Mouse (Mus musculus) left cerebral cortex, adult 11 months (tissue): Measurements from ENCODE around the gene Dgcr6.
"Not testable (repeated sequence)": the region's sequence is repeated elsewhere in the genome, so short reads cannot be mapped to it uniquely, and the experiment has no call there.

Experiments
- DNase-seq: peaks from one replicate; pipeline ENCODE4 v3.0.0; 2022; ENCODE audit warnings: low spot score

Gene Dgcr6

GRCm38 (mm10) chr16:18052731-18053202 lies at the start of gene Dgcr6:
TSS of gene Dgcr6 (plus strand) at chr16:18052860.
- DNase-seq: peak; percentile 59

DNA sequence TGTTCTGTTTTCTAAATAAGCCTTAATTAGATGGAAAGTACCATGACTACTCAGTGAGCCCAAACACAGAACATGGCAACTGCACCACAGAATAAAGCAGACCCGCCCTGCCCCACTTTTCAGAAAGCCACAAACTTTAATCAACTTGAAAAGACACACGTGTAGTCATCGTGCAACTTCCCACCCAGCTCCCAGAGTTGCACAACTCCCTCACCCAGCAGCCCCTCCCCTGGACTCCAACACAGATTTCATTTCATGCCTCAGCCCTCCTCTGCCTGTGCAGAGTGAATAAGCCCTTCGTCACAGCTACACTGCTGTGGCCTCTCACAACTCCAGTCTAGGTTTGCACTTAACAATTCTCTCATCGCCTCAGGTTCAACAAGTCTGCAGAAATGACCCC lies 48.1 kb upstream of the Dgcr6 start:
- DNase-seq: no peak

- no peak for DNase-seq
Measured at GRCm38 (mm10) chr16:18007083-18007482, 45.6 kb upstream of the Dgcr6 start.

- no peak for DNase-seq
Measured at GRCm38 (mm10) chr16:18011101-18011500, 41.6 kb upstream of the Dgcr6 start.

DNA sequence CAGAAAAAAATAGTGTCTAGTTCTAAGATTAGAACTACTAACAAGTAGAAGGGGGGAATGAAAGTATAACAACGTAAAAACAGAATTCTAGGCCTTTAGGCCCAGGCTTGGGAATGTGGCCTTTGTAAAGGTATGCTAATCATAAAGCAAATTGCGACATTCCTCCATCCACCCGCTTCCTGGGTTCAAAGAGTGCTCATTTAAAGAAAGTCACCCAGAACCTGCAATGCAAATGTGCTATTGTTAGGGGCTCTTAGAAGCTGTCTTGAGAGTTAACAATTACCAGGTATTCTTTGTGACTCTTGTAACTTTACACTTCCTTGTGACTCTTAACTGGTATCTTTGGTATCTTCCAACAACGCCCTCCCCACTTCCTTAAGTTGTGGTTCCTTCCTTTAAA lies 36.2 kb upstream of the Dgcr6 start:
- DNase-seq: not testable (repeated sequence)

DNA sequence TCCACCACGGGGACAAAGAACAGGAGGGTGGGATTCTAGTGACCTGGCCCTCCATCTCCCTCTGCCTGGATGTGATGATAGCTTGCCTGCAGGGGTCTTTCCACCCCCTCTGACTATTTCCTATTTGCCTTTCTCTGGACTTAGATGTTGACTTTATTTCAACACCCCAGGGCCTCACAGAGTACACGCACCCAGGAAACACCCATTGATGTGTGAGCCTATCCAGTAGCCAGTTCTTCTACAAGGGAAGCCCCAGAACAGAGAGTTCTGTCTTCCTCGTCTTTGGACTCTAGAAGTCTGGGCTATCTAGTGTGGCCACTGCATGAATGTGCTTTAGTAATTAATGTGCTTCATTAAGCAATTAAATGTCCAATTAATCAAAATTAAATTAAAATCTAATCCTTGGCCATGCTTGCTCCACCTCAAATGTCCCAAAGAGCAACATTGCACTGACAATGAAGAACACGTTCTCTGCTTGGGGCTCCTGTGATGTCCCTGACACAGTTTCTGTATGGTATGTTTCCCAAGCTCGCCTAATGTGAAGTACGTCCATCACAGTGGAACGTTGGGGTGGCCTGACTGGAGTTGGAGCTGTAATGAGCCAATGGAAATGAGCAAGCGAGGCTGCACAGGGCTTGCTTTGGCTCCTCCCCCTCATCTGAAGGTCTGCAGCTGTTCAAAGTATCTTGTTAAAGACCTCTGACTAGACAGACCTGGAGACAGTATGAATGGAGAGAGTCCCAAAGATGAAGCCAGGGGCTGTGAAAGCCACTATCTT lies 29.7 kb upstream of the Dgcr6 start:
- DNase-seq: no peak

DNA sequence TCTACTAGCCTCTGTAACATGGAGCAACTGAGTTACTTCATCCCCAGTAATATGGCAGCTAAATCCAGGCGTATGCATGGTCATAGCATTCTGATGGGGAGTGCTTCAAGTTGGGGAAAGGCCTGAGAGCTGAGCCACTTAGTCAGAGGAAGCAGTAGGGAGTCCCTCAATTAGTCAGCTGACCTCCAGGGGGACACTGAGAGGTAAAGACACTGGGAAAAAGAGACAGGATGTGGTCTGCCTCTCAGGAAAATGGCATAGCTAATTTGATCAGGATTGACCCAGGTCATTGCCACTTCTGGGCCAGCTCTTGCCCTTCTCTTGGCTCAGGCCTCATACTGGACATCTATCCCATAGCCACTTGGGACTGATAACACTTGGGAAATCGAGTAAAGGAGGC lies 25.3 kb upstream of the Dgcr6 start:
- no peak for DNase-seq

DNA sequence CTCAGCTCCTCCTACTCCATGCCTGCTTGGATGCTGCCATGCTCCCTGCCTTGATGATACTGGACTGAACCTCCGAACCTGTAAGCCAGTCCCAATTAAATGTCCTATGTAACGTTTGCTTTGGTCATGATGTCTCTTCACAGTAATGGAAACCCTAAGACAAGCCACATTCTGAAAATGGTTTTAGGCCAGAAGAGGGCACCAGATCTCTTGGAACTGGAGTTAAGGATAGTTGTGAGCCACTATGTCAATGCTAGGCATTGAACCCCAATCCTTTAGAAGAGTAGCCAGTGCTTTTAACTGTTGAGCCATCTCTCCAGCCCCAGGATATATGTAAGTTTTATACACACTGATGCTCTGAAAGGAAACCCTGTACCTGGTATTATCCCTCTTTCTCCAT lies 20.9 kb upstream of the Dgcr6 start:
- DNase-seq: peak; percentile 43

DNA sequence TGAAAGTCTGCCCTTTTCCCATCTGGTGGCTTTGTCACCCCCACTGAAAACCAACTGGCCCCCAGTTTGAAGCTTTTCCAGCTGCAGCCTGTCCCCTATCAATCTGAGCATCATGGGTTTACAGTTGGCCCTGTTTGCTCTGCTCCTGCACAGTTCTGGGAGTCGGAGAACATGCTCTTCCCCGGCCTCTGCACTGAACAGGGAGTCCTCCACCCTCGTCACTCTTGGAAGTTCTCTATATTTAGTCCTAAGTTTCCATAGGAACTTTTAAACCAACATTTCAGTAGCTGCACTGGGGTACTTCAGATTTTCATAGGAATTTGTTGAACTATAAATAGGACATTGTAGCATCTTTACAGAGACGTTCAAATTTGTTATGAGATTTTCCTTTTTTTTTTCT lies 19.4 kb upstream of the Dgcr6 start:
- DNase-seq: no peak

DNA sequence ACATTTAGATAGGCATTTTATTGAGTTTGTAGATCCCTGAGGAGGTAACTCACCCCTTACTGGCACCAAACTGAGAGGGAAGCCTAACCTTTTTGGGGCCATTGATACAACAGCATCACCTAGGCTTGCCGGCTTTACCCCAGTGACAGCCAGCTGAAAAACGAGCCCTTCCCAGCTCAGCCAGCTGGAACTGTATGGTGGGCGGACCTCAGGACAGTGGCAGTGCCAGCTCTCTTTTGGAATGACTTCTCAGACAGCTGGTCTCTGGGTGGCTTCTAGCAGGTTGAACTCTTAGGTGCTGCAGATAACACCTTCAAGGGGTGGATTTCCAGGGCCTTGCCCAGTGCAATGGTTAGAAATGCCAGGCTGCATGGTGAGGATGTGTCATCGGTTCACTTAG lies 18.4 kb upstream of the Dgcr6 start:
- no peak for DNase-seq

- DNase-seq: no peak
Measured at GRCm38 (mm10) chr16:18036425-18036955, 16.2 kb upstream of the Dgcr6 start.

GRCm38 (mm10) chr16:18037025-18037424 lies 15.6 kb upstream of the Dgcr6 start:
- DNase-seq: no peak

GRCm38 (mm10) chr16:18044991-18045390 lies 7.7 kb upstream of the Dgcr6 start:
- DNase-seq: no peak

DNA sequence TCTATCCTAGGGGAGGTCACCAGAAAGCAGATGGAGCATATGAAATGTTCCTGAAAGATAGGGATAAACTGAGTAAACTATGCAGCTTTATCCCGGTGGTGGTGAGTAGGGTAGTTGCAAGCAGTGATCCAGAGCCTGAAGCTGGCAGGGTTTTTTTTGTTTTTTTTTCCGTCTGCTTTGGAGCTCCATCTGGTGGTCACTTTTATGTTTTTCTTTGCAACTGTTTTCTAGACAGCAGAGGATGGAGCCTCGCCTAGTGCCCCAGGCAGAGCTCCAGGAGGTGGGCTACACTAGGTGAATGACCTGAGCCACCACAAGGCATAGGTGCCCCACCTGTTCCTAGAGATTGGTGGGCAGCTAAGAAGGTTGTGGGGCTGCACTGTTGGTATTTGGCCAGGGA lies 5.0 kb upstream of the Dgcr6 start:
- DNase-seq: no peak

- no peak for DNase-seq
Measured at GRCm38 (mm10) chr16:18048071-18048470, 4.6 kb upstream of the Dgcr6 start.

GRCm38 (mm10) chr16:18052322-18052721 lies 338 bp upstream of the Dgcr6 start:
- no peak for DNase-seq

GRCm38 (mm10) chr16:18056215-18056614 lies 3.6 kb downstream of the Dgcr6 start:
- no peak for DNase-seq

DNA sequence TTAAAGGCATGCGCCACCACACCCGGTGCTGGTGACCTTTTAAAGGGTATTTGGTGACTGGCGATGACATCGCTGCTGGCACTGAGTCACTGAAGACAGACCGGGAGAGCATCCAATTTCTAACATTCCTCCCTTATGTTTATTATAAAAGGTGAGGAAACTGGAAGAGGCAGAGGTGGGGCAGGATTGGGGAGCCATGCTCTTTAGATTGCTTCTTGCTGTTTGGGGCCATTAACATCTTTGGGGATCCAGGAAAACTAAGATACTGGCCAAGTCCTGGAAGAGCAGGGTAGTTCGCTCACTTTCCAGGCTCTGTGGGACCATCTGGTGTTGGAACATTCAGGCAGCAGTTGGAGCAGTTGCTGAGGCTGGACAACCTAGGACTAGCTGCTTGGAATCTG lies 5.7 kb downstream of the Dgcr6 start:
- no peak for DNase-seq

GRCm38 (mm10) chr16:18059243-18059642 lies 6.6 kb downstream of the Dgcr6 start:
- no peak for DNase-seq

GRCm38 (mm10) chr16:18061201-18061600 lies 8.5 kb downstream of the Dgcr6 start:
- no peak for DNase-seq

DNA sequence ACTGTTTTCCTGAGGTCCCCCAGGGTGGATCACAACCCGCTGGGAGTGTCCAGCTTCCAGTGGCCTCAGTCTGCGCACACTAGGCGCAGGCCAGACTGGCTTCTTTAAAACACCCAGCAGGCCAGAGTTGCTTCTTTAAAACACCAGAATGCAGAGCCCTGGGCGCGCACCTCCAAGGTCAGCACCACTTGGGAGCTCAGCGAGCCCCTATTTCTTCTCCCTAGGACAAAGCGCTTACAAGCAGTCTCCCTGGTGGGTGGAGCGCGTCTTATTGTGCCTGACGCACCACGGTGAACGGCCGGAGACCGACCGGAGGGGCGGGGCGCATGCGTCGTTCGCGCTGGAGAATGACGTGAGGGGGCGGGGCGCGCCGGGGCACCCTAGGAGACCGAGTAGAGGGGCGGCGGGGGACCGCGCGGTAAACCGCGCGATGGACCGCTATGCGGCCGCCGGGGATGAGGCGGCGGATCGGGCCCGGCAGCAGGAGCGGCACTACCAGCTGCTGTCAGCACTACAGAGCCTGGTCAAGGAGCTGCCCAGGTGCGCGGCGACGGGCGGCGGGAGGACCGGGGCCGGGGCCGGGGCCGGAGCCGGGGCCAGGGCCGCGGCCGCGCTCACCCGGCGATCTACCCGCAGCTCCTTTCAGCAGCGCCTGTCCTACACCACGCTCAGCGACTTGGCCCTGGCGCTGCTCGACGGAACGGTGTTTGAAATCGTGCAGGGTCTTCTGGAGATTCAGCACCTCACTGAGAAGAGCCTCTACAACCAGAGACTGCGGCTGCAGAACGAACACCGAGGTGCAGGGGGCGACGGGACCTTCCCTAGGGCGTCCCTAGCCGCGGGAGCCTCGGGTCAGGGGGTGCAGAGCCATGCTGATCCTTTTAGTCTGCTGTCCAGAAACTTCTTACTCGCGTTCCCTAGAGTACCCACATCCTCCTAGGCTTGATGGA lies 13.7 kb downstream of the Dgcr6 start:
- peak; percentile 77 for DNase-seq

DNA sequence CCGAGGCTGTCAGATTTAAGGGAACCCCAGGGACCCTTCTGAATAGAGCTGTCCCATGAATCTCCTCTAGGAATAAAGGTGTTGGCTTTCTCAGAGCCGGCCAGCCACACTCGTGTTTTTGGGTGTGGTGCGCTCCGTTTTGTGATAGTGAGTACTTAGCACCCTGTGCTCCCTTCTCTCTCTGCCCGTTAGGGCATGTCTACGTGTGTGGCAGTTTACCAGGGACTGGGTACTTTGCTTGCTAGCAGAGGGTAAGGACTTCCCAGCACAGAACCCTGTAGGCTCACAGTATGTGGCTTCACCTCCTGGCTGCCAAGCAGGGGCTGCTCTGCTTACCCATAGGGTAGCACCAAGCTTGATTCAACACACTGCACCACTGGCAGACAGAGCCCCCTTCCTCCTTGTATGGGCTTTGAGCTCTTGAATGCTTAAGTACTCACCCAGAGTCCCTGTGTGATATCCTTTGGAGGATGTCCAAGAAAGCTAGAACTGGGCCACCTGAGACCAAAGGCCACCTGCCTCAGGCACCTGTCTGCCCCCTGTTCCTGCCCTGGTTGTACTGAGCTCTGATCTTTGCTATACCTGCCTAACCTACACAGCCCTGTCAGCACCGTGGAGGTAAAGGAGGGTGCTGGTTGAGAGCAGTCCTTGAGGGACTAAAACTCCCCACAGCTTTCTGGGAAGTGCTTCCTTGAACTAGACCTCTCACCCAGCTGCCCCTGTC lies 16.2 kb downstream of the Dgcr6 start:
- no peak for DNase-seq
